Mouse (Mus musculus) hindbrain, embryonic 11.5 days (tissue): ENCODE measurements around the gene Rgsl1. TPM values are rescaled to one million over a fixed set of nuclear protein-coding genes. Genes with fewer than 3 reads are reported as not detected.

Source experiments
- ATAC-seq: fragments of 200-750 bp; cut with Nextera tagmentation; 2 replicates; pipeline ENCODE4 v1.8.0; 2017; ENCODE audit warnings: mild to moderate bottlenecking, moderate TSS enrichment, moderate library complexity; ENCODE audit not compliant: low FRiP score
- DNase-seq: peaks from one replicate; pipeline ENCODE4 v3.0.0-alpha.2; 2015; ENCODE audit warnings: low spot score
- H3K27ac ChIP-seq: fragments of 300-500 bp; sonication (generic); 2 replicates; pipeline ENCODE4 v1.5.1; 2014; ENCODE audit warnings: mild to moderate bottlenecking, low read depth, low read length
- H3K27me3 ChIP-seq: fragments of 300-500 bp; sonication (generic); 2 replicates; pipeline ENCODE4 v1.6.1; 2014; ENCODE audit warnings: mild to moderate bottlenecking, low read length, moderate library complexity, mixed read lengths; ENCODE audit not compliant: control insufficient read depth, insufficient read depth
- H3K36me3 ChIP-seq: fragments of 300-500 bp; sonication (generic); 2 replicates; pipeline ENCODE4 v1.6.1; 2014; ENCODE audit warnings: mild to moderate bottlenecking, low read length, moderate library complexity, mixed read lengths; ENCODE audit not compliant: control insufficient read depth, insufficient read depth
- H3K4me1 ChIP-seq: fragments of 300-500 bp; sonication (generic); replicated peaks from 2 replicates; pipeline ENCODE4 v1.6.1; 2014; ENCODE audit warnings: low read length, mixed read lengths; ENCODE audit not compliant: control insufficient read depth, insufficient read depth
- H3K4me2 ChIP-seq: fragments of 300-500 bp; sonication (generic); replicated peaks from 2 replicates; pipeline ENCODE4 v1.6.1; 2014; ENCODE audit warnings: mild to moderate bottlenecking, low read depth, low read length
- H3K4me3 ChIP-seq: fragments of 300-500 bp; sonication (generic); 2 replicates; pipeline ENCODE4 v1.5.1; 2014; ENCODE audit warnings: low read depth, low read length
- H3K9ac ChIP-seq: fragments of 300-500 bp; sonication (generic); 2 replicates; pipeline ENCODE4 v1.6.1; 2014; ENCODE audit warnings: low read depth, low read length
- H3K9me3 ChIP-seq: fragments of 300-500 bp; sonication (generic); 2 replicates; pipeline ENCODE4 v1.6.1; 2016; ENCODE audit warnings: low read length; ENCODE audit not compliant: control insufficient read depth
- WGBS: fragments of 180-500 bp; shearing (Covaris S2); extraction: QIAGEN DNeasy Blood & Tissue Kit; methylation state at CpG from one replicate; pipeline ENCODE4 v1.1.7; 2014; 5-methylcytosine and 5-hydroxymethylcytosine counted together
- polyA plus RNA-seq: library from polyadenylated mRNA; unstranded; fragments of >200 nt; fragmentation: Nextera tagmentation; extraction: Ambion mirVana; gene quantifications from 2 replicates; pipeline ENCODE4 v1.2.1, GENCODE M21; 2014

The Rgsl1 gene
- polyA plus RNA-seq, 1 experiment from 2014 or later = not detected

- no peak for ATAC-seq
- H3K9ac ChIP-seq = no peak overlapping the region
- H3K4me3 ChIP-seq = no peak overlapping the region
- H3K9me3 ChIP-seq = no peaks in the 10 kb centered on the region
- H3K4me1 ChIP-seq = no peaks in the 10 kb centered on the region
- no peak overlapping the region for H3K4me2 ChIP-seq
- no peaks in the 10 kb centered on the region for H3K27me3 ChIP-seq
- 87% methylated on average over 3 of the region's 3 CpGs for WGBS
- DNase-seq = no peak
- no peak overlapping the region for H3K27ac ChIP-seq
- H3K36me3 ChIP-seq = no peaks in the 10 kb centered on the region
Measured at GRCm38 (mm10) chr1:153794241-153794640, 49.7 kb downstream of the Rgsl1 start.

DNA sequence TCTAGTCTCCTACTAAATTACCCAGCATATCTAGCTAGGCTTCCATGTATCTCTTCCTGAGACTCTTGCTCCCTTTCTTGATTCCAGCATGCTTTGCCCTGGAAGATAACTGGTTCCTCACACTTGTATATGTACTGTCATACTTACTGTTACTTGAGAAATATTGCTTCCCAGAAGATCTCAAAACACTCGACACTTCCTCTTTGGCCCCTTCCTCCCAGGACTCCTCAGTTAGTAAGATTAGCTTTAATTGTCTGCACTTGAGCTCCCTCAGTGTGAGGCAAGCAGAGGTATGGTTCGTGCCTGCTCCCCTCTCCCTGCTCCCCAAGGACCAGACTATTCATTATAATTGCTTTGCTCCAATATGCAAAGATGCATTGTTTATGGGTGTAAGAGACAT, 53.2 kb downstream of the Rgsl1 start:
- Histone ChIP-seq H3K27ac (no peak overlapping the region), H3K27me3 (no peaks in the 10 kb centered on the region), H3K9me3 (no peaks in the 10 kb centered on the region), H3K36me3 (no peaks in the 10 kb centered on the region), H3K4me2 (no peak overlapping the region), H3K4me1 (no peaks in the 10 kb centered on the region), H3K9ac (no peak overlapping the region), H3K4me3 (no peak overlapping the region)
- no peak for DNase-seq
- ATAC-seq = no peak
- 68% methylated on average over 2 of the region's 2 CpGs for WGBS

DNA sequence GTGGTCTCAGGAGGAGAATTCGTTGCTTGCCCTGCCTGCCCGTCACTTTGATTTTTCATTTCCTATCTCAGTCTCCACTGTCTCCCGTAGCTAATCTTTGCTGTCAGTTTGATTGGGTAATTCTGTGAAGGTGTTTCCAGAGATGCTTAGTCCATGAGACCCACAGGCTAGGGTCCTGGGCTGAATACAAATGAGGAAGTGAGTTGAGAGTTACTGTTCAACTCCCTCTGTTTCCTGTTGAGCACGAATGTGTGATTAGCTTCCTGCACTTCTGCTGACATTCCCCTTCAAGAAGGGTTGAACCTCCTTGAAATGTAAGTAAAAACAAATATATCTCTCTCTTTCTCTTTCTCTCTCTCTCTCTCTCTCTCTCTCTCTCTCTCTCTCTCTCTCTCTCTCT, 58.3 kb downstream of the Rgsl1 start:
- H3K4me1 ChIP-seq = no peaks in the 10 kb centered on the region
- no peaks in the 10 kb centered on the region for H3K27me3 ChIP-seq
- H3K4me3 ChIP-seq = no peak overlapping the region
- H3K4me2 ChIP-seq = no peak overlapping the region
- no peaks in the 10 kb centered on the region for H3K9me3 ChIP-seq
- H3K9ac ChIP-seq = no peak overlapping the region
- WGBS = 72% methylated on average over 4 of the region's 4 CpGs
- H3K27ac ChIP-seq = no peak overlapping the region
- DNase-seq = no peak
- ATAC-seq = no peak
- H3K36me3 ChIP-seq = no peaks in the 10 kb centered on the region

- Histone ChIP-seq H3K27ac (no peak overlapping the region), H3K4me2 (no peak overlapping the region), H3K4me3 (no peak overlapping the region), H3K9ac (no peak overlapping the region), H3K36me3 (no peaks in the 10 kb centered on the region), H3K27me3 (no peaks in the 10 kb centered on the region), H3K4me1 (no peaks in the 10 kb centered on the region), H3K9me3 (no peaks in the 10 kb centered on the region)
- 42% methylated on average over 1 of the region's 1 CpGs for WGBS
- ATAC-seq (no peak), DNase-seq (no peak)
Measured at GRCm38 (mm10) chr1:153783339-153783738, 60.6 kb downstream of the Rgsl1 start.

- Histone ChIP-seq H3K4me2 (no peak overlapping the region), H3K27me3 (no peaks in the 10 kb centered on the region), H3K4me3 (no peak overlapping the region), H3K9ac (no peak overlapping the region), H3K4me1 (no peaks in the 10 kb centered on the region), H3K36me3 (no peaks in the 10 kb centered on the region), H3K9me3 (no peaks in the 10 kb centered on the region), H3K27ac (no peak overlapping the region)
- WGBS = 92% methylated on average over 10 of the region's 10 CpGs
- DNase-seq (no peak), ATAC-seq (no peak)
Measured at GRCm38 (mm10) chr1:153778205-153778604, 65.7 kb downstream of the Rgsl1 start.

DNA sequence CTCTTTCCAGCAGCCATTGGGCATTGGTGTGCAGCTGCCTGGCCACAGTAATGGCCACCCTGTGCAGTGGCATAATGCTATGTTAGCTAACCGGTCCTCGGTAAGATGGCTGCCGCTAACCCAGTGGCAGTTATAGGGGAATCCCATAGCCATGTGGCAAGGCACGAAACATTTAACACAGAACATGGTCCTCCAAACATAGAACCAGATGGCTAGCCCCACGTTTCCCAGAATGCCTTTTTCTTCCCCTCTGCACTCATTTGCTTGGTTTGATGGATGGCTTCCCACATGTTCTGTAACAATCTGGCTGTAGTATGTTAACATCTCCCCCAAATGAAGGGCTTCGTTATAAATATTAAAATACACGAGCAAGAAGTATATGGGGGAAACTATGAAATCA, 67.7 kb downstream of the Rgsl1 start:
- Histone ChIP-seq H3K9ac (no peak overlapping the region), H3K9me3 (no peaks in the 10 kb centered on the region), H3K4me1 (no peaks in the 10 kb centered on the region), H3K27ac (no peak overlapping the region), H3K27me3 (no peaks in the 10 kb centered on the region), H3K4me2 (no peak overlapping the region), H3K4me3 (no peak overlapping the region), H3K36me3 (no peaks in the 10 kb centered on the region)
- DNase-seq (no peak), ATAC-seq (no peak)
- 94% methylated on average over 7 of the region's 7 CpGs for WGBS

DNA sequence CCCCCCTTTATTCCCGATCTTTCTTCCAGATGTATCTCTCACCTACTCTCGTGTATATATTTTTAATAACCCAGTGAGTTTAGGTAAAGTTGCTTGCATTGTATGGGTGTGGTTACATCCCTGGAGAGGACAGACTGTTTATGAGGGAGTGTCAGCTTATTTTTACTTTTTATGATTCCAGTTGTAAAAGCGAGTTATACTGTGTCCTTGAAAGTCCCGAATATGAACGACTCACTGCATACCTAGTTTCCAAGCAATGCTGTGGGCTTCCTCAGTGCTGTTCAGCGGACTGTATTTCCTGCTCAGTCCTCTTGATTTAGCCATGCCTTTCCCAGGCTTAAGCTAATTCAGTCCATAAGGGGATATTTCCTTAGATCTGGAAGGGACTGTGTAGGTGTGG, 68.8 kb downstream of the Rgsl1 start:
- 91% methylated on average over 6 of the region's 6 CpGs for WGBS
- H3K9ac ChIP-seq = no peak overlapping the region
- no peaks in the 10 kb centered on the region for H3K4me1 ChIP-seq
- DNase-seq (no peak), ATAC-seq (no peak)
- H3K4me2 ChIP-seq = no peak overlapping the region
- no peaks in the 10 kb centered on the region for H3K36me3 ChIP-seq
- no peak overlapping the region for H3K27ac ChIP-seq
- H3K27me3 ChIP-seq = no peaks in the 10 kb centered on the region
- H3K9me3 ChIP-seq = no peaks in the 10 kb centered on the region
- no peak overlapping the region for H3K4me3 ChIP-seq

- H3K4me3 ChIP-seq = no peak overlapping the region
- WGBS = 79% methylated on average over 1 of the region's 1 CpGs
- H3K27ac ChIP-seq = no peak overlapping the region
- no peaks in the 10 kb centered on the region for H3K36me3 ChIP-seq
- H3K4me2 ChIP-seq = no peak overlapping the region
- H3K9me3 ChIP-seq = no peaks in the 10 kb centered on the region
- ATAC-seq = no peak
- H3K4me1 ChIP-seq = no peaks in the 10 kb centered on the region
- H3K9ac ChIP-seq = no peak overlapping the region
- no peak for DNase-seq
- no peaks in the 10 kb centered on the region for H3K27me3 ChIP-seq
Measured at GRCm38 (mm10) chr1:153770776-153771167, 73.2 kb downstream of the Rgsl1 start.

DNA sequence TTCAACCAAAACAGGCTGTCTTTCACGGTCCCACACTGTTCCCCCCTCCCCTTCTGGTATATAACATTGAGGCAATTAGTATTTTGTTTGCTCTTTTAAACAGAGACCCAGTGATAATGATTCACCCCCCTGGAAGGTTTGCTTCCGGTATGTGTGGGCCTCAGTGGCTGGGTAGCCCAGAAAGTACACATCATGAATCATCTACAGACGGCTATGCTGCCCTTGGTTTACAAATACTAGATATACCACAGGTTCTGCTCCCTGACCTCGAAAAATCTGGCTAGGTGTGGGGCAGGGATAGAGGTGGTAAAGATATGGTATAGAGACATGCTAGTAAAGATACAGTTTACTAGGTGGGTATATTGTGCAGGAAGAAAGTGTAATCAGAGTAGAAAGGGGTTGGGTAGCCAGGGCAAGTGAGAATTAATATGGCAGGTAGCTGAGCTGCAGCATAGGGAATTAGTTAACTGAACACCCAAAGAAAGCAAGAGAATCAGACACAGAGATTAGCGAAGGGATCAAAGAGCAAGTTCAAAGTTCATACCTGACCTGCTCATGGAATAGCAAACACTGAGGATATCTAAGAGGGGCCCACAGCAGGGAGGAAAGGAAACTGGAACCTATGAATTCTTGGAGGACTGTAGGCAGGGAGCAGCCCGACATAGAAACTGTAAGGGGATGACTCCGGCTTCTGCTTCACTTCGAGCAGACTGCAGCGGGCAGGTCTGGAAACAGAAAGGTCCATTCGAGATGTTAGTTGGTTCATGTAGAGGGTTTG, 73.8 kb downstream of the Rgsl1 start:
- Histone ChIP-seq H3K4me1 (no peaks in the 10 kb centered on the region), H3K9ac (no peak overlapping the region), H3K36me3 (no peaks in the 10 kb centered on the region), H3K27ac (no peak overlapping the region), H3K4me2 (no peak overlapping the region), H3K4me3 (no peak overlapping the region), H3K27me3 (no peaks in the 10 kb centered on the region), H3K9me3 (no peaks in the 10 kb centered on the region)
- WGBS = 82% methylated on average over 10 of the region's 10 CpGs
- DNase-seq (no peak), ATAC-seq (no peak)
